Mouse (Mus musculus) heart, postnatal 0 days (tissue): ENCODE data around the gene Ring1.

Source experiments
- CTCF ChIP-seq: IDR thresholded peaks from 2 replicates; pipeline ENCODE4 v1.5.1; 2016; ENCODE audit warnings: antibody characterized with exemption, control low read depth, low read depth
- EP300 ChIP-seq: IDR thresholded peaks from 2 replicates; pipeline ENCODE4 v1.6.1; 2016; ENCODE audit warnings: antibody characterized with exemption, low read depth

- TF ChIP-seq CTCF (no peak), EP300 (no peak)
Observed at GRCm38 (mm10) chr17:34000150-34000537, 24.3 kb downstream of the Ring1 start, which contains the start of gene H2-K1.
